Mouse (Mus musculus): ENCODE measurements around the gene Arhgap42. TPM values are rescaled to one million over a fixed set of nuclear protein-coding genes. Genes with fewer than 3 reads are reported as not detected.

Arhgap42 gene
- polyA plus RNA-seq, 1 experiment from 2014 or later: 23.9 TPM

DNA sequence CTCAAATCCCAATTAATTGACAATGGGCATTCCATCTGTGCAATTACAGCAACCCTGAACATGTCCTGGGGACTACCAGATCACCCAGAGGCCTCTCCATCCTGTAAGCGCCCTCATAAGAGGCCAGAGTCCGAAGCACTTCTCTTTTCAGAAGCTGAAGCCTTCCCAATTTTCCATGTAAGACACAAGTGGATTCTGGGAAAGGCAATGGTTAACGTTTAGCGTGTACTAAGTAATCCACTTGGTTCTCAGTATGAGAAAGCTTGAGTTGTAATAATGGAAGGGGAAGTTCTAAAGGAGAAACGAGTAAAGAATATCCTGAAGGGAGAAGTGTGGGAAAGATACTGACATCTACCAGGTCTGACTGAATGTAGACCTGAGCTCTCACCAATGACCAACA lies 1.4 kb downstream of the Arhgap42 start:
- 59% methylated on average over 5 of the region's 5 CpGs for WGBS
- H3K4me1 ChIP-seq (replicated peaks): peaks cover 13% of the 10 kb centered on the region; the same call in 1 of the 2 replicates
- peak overlapping the region; percentile 82 for H3K4me3 ChIP-seq
- H3K27me3 ChIP-seq: no peaks in the 10 kb centered on the region
- no peaks in the 10 kb centered on the region for H3K9me3 ChIP-seq
- H3K36me3 ChIP-seq: no peaks in the 10 kb centered on the region
- H3K27ac ChIP-seq: no peak overlapping the region
- peak overlapping the region; percentile 72 for H3K4me2 ChIP-seq
- no peak for ATAC-seq (ENCODE audit: low FRiP score)
- no peak overlapping the region for H3K9ac ChIP-seq

DNA sequence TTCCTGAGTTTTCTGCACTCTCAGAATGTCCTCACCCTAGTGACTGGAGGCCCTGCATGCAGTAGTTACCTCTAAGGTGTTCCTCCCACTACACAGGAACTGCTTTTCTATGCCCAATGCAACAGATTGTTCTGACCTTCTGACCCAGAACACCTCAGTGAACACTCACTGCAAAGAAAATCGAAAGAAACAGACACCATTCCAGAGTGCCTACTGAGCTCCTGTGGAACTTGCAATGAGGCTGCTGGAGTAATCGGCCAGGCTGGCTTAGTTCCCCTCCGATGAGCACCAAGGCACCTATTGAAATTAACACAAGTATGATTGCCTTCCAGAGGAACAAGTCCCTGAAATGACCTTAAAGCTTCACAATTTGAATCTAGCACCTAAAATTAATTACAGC lies 9.2 kb downstream of the Arhgap42 start:
- Histone ChIP-seq H3K27me3 (no peaks in the 10 kb centered on the region), H3K4me3 (no peak overlapping the region), H3K4me2 (no peak overlapping the region), H3K9me3 (no peaks in the 10 kb centered on the region), H3K36me3 (no peaks in the 10 kb centered on the region), H3K4me1 (replicated peaks) (no peaks in the 10 kb centered on the region), H3K27ac (no peak overlapping the region), H3K9ac (no peak overlapping the region)
- no peak for ATAC-seq (ENCODE audit: low FRiP score)
- WGBS: 69% methylated on average over 3 of the region's 3 CpGs

DNA sequence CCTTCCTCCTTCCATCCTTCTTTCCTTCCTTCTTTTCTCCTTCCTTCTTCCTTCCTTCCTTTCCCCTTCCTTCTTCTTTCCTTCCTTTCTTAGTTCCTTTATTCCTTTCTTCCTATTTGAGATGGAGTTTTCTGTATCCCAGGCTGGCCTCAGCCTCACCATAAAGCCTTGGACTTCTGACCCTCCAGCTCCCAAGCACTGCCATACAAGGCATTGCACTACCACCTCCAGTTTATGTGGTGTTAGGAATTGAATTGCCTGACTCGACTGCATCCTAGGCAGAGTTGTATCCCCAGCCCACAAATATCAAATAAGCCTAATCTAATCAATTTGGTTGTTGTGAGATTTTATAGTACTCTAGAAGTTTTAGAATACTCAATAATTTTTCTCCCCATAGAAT lies 14.1 kb downstream of the Arhgap42 start:
- H3K4me3 ChIP-seq: no peak overlapping the region
- H3K36me3 ChIP-seq: no peaks in the 10 kb centered on the region
- no peak overlapping the region for H3K27ac ChIP-seq
- no peak overlapping the region for H3K4me2 ChIP-seq
- 90% methylated on average over 1 of the region's 1 CpGs for WGBS
- no peaks in the 10 kb centered on the region for H3K27me3 ChIP-seq
- no peaks in the 10 kb centered on the region for H3K4me1 ChIP-seq (replicated peaks)
- H3K9ac ChIP-seq: no peak overlapping the region
- ATAC-seq (ENCODE audit: low FRiP score): no peak
- no peaks in the 10 kb centered on the region for H3K9me3 ChIP-seq

DNA sequence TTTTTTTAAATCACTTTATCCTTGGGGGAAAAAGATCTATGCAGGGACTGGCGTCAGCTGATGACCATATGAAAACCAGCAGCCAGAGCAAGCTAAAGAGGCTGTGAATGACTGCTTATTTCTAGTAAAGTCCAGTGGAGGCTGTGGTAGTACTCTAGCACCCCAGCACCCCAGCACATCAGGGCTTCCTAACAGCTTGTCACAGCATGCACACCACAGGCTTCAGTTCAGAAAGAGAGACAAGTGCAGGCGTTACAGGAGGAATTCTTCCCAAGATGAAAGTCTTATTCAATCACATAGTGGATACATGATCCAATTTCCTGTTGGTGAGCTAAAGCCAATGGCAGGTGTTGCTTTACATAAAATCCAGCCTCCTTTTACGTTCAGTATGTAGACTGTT lies 15.5 kb downstream of the Arhgap42 start:
- 71% methylated on average over 3 of the region's 3 CpGs for WGBS

DNA sequence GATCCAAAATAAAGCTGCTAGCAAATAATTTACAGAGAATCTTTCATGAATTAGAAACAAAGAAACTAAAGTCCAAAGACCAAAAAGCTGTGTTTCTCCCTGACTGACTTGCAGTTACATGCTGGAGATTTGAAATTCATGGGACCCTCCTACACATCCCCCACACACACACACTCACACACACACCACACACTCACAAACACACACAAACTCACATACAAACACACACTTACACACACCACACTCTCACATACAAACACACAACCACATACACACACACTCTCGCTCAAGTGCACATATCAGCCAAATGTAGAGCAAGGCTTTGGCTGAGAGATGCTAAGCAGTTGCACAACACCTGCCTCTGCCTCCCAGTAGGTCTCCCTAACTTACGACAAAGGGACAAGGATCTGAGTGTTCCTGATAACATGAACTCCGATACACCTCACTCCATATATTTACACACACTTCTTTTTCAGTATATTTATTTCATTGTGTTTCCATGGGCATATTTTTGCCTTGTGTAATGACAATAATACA lies 16.9 kb downstream of the Arhgap42 start:
- no peaks in the 10 kb centered on the region for H3K9me3 ChIP-seq
- WGBS: 91% methylated on average over 3 of the region's 3 CpGs
- no peaks in the 10 kb centered on the region for H3K36me3 ChIP-seq
- no peak overlapping the region for H3K4me3 ChIP-seq
- H3K4me2 ChIP-seq: no peak overlapping the region
- no peaks in the 10 kb centered on the region for H3K27me3 ChIP-seq
- no peak overlapping the region for H3K9ac ChIP-seq
- no peak overlapping the region for H3K27ac ChIP-seq
- no peaks in the 10 kb centered on the region for H3K4me1 ChIP-seq (replicated peaks)
- ATAC-seq (ENCODE audit: low FRiP score): no peak

More for the DNA sequence above, 15.5 kb downstream of the Arhgap42 start:
- Histone ChIP-seq H3K36me3 (no peaks in the 10 kb centered on the region), H3K27me3 (no peaks in the 10 kb centered on the region), H3K4me2 (no peak overlapping the region), H3K4me1 (replicated peaks) (no peaks in the 10 kb centered on the region), H3K4me3 (no peak overlapping the region), H3K9me3 (no peaks in the 10 kb centered on the region), H3K9ac (no peak overlapping the region), H3K27ac (no peak overlapping the region)
- ATAC-seq (ENCODE audit: low FRiP score): no peak

DNA sequence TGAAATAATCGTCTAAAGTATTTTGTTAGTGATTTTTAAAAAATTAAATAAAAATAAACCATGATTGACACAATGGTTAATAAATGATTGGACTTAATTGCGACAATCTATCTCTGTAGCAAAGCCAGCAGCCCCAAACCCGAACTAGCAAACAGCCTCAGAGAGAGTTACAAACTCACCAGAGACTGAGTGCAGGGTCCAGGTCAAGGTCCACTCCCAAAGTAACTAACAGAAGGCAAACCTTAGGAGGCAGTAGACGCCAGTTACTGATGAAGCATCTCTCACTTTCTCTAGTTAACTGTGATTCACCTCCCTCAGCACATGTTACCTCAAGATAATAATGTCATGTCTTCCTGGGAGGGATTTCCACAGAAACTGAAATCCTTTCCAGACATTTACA lies 17.7 kb downstream of the Arhgap42 start:
- Histone ChIP-seq H3K36me3 (no peaks in the 10 kb centered on the region), H3K9me3 (no peaks in the 10 kb centered on the region), H3K27me3 (no peaks in the 10 kb centered on the region), H3K27ac (no peak overlapping the region), H3K4me3 (no peak overlapping the region), H3K4me1 (replicated peaks) (no peaks in the 10 kb centered on the region), H3K9ac (no peak overlapping the region), H3K4me2 (no peak overlapping the region)
- no peak for ATAC-seq (ENCODE audit: low FRiP score)
- WGBS: 85% methylated on average over 4 of the region's 4 CpGs

DNA sequence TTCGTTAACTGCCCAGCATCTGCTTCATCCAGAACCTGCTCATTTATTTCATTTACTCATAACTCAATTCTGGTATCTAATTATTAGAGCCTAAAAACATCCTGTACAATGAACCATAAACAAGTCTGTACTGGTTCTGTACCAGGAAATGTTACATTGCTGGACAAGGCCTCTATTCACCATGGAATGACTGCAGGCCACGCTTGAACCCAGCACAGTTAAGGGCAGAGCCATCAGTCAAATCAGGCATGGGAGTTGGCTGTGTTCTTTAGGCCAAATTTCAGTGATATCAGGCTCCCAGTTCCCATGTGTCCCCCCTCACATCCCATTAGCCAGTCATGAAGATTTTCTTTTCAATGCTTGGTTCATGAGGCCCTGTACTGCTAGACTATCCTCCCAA lies 20.6 kb downstream of the Arhgap42 start:
- no peaks in the 10 kb centered on the region for H3K27me3 ChIP-seq
- H3K4me2 ChIP-seq: no peak overlapping the region
- no peak for ATAC-seq (ENCODE audit: low FRiP score)
- H3K9me3 ChIP-seq: no peaks in the 10 kb centered on the region
- H3K4me1 ChIP-seq (replicated peaks): no peaks in the 10 kb centered on the region; the same call in none of the 2 replicates
- H3K36me3 ChIP-seq: no peaks in the 10 kb centered on the region
- 82% methylated on average over 2 of the region's 2 CpGs for WGBS
- no peak overlapping the region for H3K9ac ChIP-seq
- H3K27ac ChIP-seq: no peak overlapping the region
- H3K4me3 ChIP-seq: no peak overlapping the region

DNA sequence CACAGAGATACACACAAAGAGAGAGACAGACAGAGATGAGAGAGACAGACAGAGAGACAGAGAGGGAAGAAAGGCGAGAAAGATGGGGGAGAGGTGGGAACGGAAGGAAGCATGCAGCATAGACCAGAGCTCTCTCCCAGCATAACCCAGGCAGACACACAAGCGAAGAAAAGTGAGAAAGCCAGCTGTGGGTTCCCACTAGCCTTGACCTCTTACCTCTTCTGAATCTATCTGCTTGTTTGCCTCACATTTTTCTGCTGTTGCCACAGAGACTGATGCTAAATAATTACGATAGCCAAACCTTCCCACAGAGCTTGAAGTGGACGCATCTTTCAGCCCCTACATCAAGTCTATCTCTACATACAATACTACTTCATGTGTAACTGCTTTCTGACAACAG lies 24.1 kb downstream of the Arhgap42 start:
- Histone ChIP-seq H3K4me1 (replicated peaks) (no peaks in the 10 kb centered on the region; the same call in none of the 2 replicates), H3K36me3 (no peaks in the 10 kb centered on the region), H3K9me3 (no peaks in the 10 kb centered on the region), H3K4me3 (no peak overlapping the region), H3K4me2 (no peak overlapping the region), H3K27me3 (no peaks in the 10 kb centered on the region), H3K27ac (0 out of 2 replicates have a peak overlapping the region, but pooled peaks have one; percentile 19), H3K9ac (no peak overlapping the region)
- WGBS: 41% methylated on average over 5 of the region's 5 CpGs
- no peak for ATAC-seq (ENCODE audit: low FRiP score)

DNA sequence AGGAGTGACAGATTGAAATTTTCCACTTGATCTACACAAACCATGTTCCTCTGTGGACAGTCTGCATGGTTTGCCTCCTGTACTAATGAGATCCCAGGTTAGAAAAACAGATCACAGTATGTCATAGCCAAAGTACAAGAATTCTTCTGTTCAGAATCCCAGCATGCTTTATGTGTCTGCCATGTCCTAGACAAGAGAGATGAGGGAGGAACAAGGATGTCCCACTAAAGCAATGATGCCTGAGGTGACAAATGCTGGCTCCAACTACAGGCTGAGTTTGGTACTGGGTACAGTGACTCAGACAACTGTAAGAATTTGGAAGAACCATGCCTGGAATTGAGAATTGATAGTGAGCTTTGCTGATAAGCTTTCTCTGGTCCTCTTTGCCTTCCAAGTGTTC lies 24.6 kb downstream of the Arhgap42 start:
- H3K27me3 ChIP-seq: no peaks in the 10 kb centered on the region
- H3K9ac ChIP-seq: no peak overlapping the region
- no peak for ATAC-seq (ENCODE audit: low FRiP score)
- no peaks in the 10 kb centered on the region; the same call in none of the 2 replicates for H3K4me1 ChIP-seq (replicated peaks)
- H3K36me3 ChIP-seq: no peaks in the 10 kb centered on the region
- H3K9me3 ChIP-seq: no peaks in the 10 kb centered on the region
- H3K4me3 ChIP-seq: no peak overlapping the region
- no peak overlapping the region for H3K4me2 ChIP-seq
- H3K27ac ChIP-seq: no peak overlapping the region

DNA sequence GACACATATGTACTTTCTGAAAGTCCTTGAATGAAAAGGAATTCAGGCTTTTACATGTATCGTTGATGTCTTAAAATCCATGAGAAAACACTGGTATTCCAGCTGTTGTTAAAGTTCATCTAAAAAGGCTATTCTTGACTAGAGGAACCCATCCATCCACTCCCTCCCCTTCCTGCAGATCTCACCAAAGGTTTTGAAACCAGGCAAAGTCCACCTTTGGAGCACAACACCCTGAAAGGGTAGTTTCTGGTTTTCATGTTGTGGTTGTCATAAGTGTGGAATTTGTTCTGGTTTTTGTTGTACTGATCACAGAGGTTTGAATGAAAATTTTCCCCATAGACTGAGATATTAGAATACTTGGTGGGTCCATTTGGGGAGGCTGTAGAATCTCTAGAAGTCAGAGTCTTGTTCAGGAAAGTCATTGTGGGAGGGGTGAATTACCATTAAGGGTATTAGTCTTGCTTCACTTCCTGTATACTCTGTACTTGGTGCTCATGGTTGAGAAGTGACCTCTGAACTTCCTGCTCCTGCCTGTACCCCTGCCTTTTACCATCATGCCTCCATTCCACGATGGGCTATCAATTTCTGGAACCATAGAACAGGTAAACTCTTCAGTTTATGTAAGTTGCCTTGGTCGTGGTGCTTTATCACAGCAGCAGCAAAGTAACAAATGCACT lies 27.4 kb downstream of the Arhgap42 start:
- no peaks in the 10 kb centered on the region for H3K36me3 ChIP-seq
- 91% methylated on average over 3 of the region's 3 CpGs for WGBS
- H3K27ac ChIP-seq: no peak overlapping the region
- no peaks in the 10 kb centered on the region for H3K9me3 ChIP-seq
- no peak overlapping the region for H3K9ac ChIP-seq
- H3K27me3 ChIP-seq: no peaks in the 10 kb centered on the region
- no peak overlapping the region for H3K4me2 ChIP-seq
- no peaks in the 10 kb centered on the region; the same call in none of the 2 replicates for H3K4me1 ChIP-seq (replicated peaks)
- no peak overlapping the region for H3K4me3 ChIP-seq
- ATAC-seq (ENCODE audit: low FRiP score): no peak

DNA sequence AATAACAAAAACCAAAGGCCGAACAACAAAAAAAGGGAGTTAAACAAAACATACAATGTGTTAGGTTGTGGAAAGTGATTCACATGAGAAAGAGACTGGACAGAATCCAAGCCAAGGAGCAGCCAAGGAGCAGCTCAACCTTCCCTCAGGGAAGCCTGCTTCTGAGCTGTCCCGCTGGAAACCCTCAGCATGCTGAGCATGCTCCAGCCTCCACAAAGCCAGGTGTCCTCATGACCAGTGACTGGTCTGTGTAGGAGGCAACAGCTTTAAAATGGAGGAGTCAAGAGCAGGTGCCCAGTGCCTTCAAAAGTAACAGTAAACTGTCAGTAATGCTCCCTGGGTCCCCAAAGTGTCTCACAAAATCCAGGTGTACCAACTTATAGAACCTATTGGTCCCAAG lies 28.4 kb downstream of the Arhgap42 start:
- Histone ChIP-seq H3K4me1 (replicated peaks) (no peaks in the 10 kb centered on the region; the same call in none of the 2 replicates), H3K4me2 (no peak overlapping the region), H3K27me3 (no peaks in the 10 kb centered on the region), H3K27ac (no peak overlapping the region), H3K4me3 (no peak overlapping the region), H3K9me3 (no peaks in the 10 kb centered on the region), H3K36me3 (no peaks in the 10 kb centered on the region), H3K9ac (no peak overlapping the region)
- ATAC-seq (ENCODE audit: low FRiP score): no peak
- 86% methylated on average over 2 of the region's 2 CpGs for WGBS

DNA sequence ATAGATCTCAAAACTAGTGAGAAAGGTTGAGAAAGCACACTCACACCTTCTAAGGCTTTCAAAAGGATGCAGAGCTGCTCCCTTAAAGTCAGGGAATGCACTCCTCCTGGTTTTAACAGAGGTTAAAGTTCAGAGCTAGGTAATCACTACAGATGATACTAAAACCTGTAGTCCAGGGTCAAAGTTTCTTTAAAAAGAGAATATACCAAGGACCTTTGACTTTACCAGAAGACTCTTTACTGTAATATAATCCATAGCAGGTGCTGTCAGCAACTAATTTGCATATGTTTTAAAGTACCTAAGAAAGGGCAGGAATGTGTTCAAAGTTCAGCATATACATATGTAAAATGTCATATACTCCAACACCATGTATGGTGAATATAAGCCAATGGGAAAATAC lies 30.7 kb downstream of the Arhgap42 start:
- no peak overlapping the region for H3K27ac ChIP-seq
- H3K4me2 ChIP-seq: no peak overlapping the region
- H3K9ac ChIP-seq: no peak overlapping the region
- H3K4me1 ChIP-seq (replicated peaks): no peaks in the 10 kb centered on the region
- H3K36me3 ChIP-seq: no peaks in the 10 kb centered on the region
- no peak for ATAC-seq (ENCODE audit: low FRiP score)
- H3K4me3 ChIP-seq: no peak overlapping the region
- no peaks in the 10 kb centered on the region for H3K9me3 ChIP-seq
- H3K27me3 ChIP-seq: no peaks in the 10 kb centered on the region

DNA sequence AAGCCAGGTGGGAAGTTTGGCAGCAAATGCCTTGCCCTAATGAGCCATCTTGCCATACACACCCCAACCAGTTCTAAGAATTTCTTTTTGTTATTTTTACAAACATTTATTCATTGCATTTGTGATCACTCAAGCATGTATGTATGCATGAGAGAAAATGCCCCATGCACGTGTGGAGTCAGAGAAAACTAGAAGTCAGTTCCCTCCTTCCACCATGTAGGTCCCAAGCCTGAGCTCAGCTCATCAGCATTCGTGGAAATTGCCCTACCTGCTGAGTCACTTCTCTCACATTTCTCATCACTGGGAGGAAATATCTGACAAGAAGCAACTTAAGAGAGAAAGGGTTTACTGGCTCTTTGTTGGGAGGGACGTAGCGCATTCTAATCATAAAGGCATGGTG lies 31.6 kb downstream of the Arhgap42 start:
- Histone ChIP-seq H3K9ac (no peak overlapping the region), H3K27me3 (no peaks in the 10 kb centered on the region), H3K4me2 (no peak overlapping the region), H3K27ac (no peak overlapping the region), H3K9me3 (no peaks in the 10 kb centered on the region), H3K4me1 (replicated peaks) (no peaks in the 10 kb centered on the region), H3K36me3 (no peaks in the 10 kb centered on the region), H3K4me3 (no peak overlapping the region)
- 78% methylated on average over 4 of the region's 4 CpGs for WGBS
- ATAC-seq (ENCODE audit: low FRiP score): no peak
